Mouse (Mus musculus): Measurements from ENCODE around the gene Clk4.

Clk4 gene

GRCm38 (mm10) chr11:51261680-51262219 is at the start of gene Clk4:
Gene Clk4, plus strand, starts transcription at chr11:51261730.
- no peak for DNase-seq (ENCODE audit: low read depth, low spot score)
- Histone ChIP-seq H3K27me3 (ENCODE audit: control insufficient read depth, insufficient read depth, low read length, poor library complexity, severe bottlenecking) (no peaks in the 10 kb centered on the region), H3K36me3 (ENCODE audit: control insufficient read depth, insufficient read depth, low read length, poor library complexity, severe bottlenecking) (no peaks in the 10 kb centered on the region)

DNA sequence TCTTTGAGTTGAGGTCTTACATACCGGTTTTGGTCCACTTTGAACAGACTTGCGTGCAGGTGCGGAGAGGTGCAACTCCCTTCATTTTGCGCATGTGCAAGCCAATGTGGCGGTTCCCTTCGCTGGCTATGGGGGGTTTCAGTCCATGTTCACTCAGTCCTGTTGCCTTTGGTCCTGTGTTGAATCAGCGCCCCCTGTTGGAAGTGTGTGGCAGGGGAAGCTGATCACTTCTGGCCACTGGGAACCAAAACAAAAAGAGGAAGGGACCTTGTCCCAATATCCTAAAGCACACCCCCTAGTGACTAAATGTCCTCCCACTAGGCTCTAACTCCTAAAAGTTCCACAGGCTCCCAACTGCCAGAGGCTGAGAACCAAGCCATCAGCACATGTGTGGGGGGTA is 47.5 kb upstream of the Clk4 start:
- Histone ChIP-seq H3K36me3 (ENCODE audit: control insufficient read depth, insufficient read depth, low read length, poor library complexity, severe bottlenecking) (no peaks in the 10 kb centered on the region), H3K27me3 (ENCODE audit: control insufficient read depth, insufficient read depth, low read length, poor library complexity, severe bottlenecking) (no peaks in the 10 kb centered on the region)
- no peak for DNase-seq (ENCODE audit: low read depth, low spot score)

- H3K36me3 ChIP-seq (ENCODE audit: control insufficient read depth, insufficient read depth, low read length, poor library complexity, severe bottlenecking): no peaks in the 10 kb centered on the region
- no peak for DNase-seq (ENCODE audit: low read depth, low spot score)
Measured at GRCm38 (mm10) chr11:51219396-51219980, 42.0 kb upstream of the Clk4 start.

DNA sequence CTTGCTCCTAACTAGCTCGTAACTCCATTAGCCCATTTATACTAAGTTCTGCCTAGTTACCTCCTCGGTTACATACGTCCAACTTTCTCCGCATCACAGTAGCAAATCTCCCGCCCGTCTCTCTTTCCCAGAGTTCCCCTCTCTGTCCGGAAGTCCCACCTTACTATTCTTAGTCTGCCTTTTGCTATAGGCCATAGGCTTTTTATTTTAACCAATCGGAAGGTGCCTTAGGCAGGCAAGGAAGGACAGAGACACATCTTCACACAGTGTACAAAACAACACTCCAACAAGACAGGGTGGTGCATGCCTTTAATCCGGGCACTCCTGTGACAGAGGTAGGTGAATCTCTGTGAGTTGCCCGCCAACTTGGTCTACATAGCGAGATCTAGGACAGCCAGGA is 41.2 kb upstream of the Clk4 start, which contains the start of gene Gm12569:
Gene Gm12569 (plus strand): TSS at position 166 of the 400 bp plus-strand sequence.
- Histone ChIP-seq H3K36me3 (ENCODE audit: control insufficient read depth, insufficient read depth, low read length, poor library complexity, severe bottlenecking) (no peaks in the 10 kb centered on the region), H3K27me3 (ENCODE audit: control insufficient read depth, insufficient read depth, low read length, poor library complexity, severe bottlenecking) (no peaks in the 10 kb centered on the region)
- DNase-seq (ENCODE audit: low read depth, low spot score): no peak

More at GRCm38 (mm10) chr11:51219396-51219980, 42.0 kb upstream of the Clk4 start:
- no peaks in the 10 kb centered on the region for H3K27me3 ChIP-seq (ENCODE audit: control insufficient read depth, insufficient read depth, low read length, poor library complexity, severe bottlenecking)

DNA sequence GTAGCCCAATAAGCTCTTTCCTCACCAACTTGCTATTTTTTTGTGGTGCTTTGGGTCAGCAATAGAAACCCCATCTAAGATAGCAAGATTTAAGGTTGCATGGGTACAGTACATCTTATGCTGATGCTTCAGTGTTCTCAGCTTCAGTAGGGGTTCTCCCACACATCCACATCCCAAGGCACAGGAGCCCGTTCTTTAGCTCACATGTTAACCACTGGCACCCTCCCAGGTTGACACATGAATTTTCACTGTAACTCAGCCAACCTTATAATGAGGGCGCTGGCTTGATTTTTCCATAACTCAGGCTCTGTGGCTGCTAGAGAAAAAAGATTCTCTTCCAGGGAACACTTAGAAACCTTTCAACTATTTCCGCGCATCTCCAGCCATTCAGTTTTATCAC is 34.4 kb upstream of the Clk4 start:
- no peaks in the 10 kb centered on the region for H3K36me3 ChIP-seq (ENCODE audit: control insufficient read depth, insufficient read depth, low read length, poor library complexity, severe bottlenecking)
- H3K27me3 ChIP-seq (ENCODE audit: control insufficient read depth, insufficient read depth, low read length, poor library complexity, severe bottlenecking): no peaks in the 10 kb centered on the region
- DNase-seq (ENCODE audit: low read depth, low spot score): no peak

- Histone ChIP-seq H3K36me3 (ENCODE audit: control insufficient read depth, insufficient read depth, low read length, poor library complexity, severe bottlenecking) (no peaks in the 10 kb centered on the region), H3K27me3 (ENCODE audit: control insufficient read depth, insufficient read depth, low read length, poor library complexity, severe bottlenecking) (no peaks in the 10 kb centered on the region)
- DNase-seq (ENCODE audit: low read depth, low spot score): no peak
Measured at GRCm38 (mm10) chr11:51234626-51235025, 26.9 kb upstream of the Clk4 start.

- H3K27me3 ChIP-seq (ENCODE audit: control insufficient read depth, insufficient read depth, low read length, poor library complexity, severe bottlenecking): no peaks in the 10 kb centered on the region
- no peaks in the 10 kb centered on the region for H3K36me3 ChIP-seq (ENCODE audit: control insufficient read depth, insufficient read depth, low read length, poor library complexity, severe bottlenecking)
- peak; percentile 28 for DNase-seq (ENCODE audit: low read depth, low spot score)
Measured at GRCm38 (mm10) chr11:51242897-51243296, 18.6 kb upstream of the Clk4 start.

DNA sequence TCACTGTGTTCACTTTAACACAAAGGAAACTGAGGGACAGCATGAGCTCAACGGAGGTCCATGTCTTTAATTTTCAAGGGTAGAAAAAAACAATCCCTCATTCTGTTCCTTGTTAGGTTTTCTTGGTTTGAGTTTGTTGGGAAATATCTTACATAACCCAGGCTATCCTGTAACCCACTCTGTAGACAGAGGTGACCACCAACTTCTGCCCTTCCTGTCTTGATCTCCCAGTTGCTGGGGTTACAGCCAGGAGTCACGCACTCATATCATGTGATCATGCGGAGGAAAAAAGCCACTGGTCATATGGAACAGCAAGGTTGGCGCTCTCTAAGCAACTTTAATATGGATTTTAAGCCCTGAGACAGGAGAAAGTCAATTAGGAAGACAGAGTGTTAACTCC is 4.5 kb upstream of the Clk4 start:
- H3K36me3 ChIP-seq (ENCODE audit: control insufficient read depth, insufficient read depth, low read length, poor library complexity, severe bottlenecking): no peaks in the 10 kb centered on the region
- no peak for DNase-seq (ENCODE audit: low read depth, low spot score)
- H3K27me3 ChIP-seq (ENCODE audit: control insufficient read depth, insufficient read depth, low read length, poor library complexity, severe bottlenecking): no peaks in the 10 kb centered on the region

GRCm38 (mm10) chr11:51262342-51263285 is 1.1 kb downstream of the Clk4 start, which contains the start of gene BC049762:
Gene BC049762, minus strand, starts transcription at chr11:51263046.
- H3K27me3 ChIP-seq (ENCODE audit: control insufficient read depth, insufficient read depth, low read length, poor library complexity, severe bottlenecking): no peaks in the 10 kb centered on the region
- no peaks in the 10 kb centered on the region for H3K36me3 ChIP-seq (ENCODE audit: control insufficient read depth, insufficient read depth, low read length, poor library complexity, severe bottlenecking)
- DNase-seq (ENCODE audit: low read depth, low spot score): peak; percentile 100

DNA sequence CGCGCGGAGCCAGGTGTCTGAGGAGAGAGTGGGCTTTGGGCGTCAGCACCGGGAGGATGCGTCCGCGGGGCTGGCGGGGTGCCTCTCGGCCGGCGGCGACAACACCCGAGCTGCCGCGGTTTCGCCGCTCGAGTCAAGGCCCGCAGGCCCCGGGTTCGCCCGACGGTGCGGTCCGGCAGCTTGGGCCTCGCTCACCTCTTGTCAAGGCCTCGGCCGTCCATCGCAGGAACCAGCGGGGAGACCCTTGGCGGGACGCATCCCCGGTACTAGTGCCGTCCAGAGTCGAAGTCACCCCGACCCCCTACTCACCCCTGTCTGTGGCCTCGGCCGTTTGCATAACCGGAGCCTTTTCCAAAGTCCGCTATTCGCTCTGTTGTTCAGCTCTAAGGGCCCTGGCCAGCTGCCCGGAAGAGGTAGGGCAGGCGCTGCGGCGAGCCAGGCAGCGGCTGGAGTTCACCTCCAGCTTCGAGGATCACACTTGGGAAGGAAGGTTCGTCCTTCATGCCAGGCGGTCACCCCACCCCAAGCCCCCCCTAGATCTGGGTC is 1.8 kb downstream of the Clk4 start:
- H3K36me3 ChIP-seq (ENCODE audit: control insufficient read depth, insufficient read depth, low read length, poor library complexity, severe bottlenecking): no peaks in the 10 kb centered on the region
- no peak for DNase-seq (ENCODE audit: low read depth, low spot score)
- H3K27me3 ChIP-seq (ENCODE audit: control insufficient read depth, insufficient read depth, low read length, poor library complexity, severe bottlenecking): no peaks in the 10 kb centered on the region

DNA sequence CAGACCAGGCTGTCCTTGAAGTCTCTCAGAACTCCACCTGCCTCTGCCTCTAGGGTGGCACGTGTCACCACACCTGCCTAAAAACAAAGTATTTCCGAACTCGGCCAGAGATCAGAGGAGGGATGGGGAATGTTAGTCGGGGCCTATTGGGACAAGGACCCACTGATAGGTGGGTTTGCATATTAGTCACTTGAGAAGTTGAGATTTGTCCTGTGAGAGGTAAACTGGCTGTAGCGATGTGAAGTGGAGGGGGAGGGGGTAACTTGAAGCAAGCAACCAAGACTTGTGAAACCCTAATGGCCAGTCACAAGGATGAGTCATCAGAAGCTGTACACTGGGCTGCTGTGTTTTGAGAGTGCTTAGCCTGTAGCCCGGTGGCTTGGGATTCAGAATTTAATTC is 2.8 kb downstream of the Clk4 start:
- H3K27me3 ChIP-seq (ENCODE audit: control insufficient read depth, insufficient read depth, low read length, poor library complexity, severe bottlenecking): no peaks in the 10 kb centered on the region
- DNase-seq (ENCODE audit: low read depth, low spot score): peak; percentile 38
- no peaks in the 10 kb centered on the region for H3K36me3 ChIP-seq (ENCODE audit: control insufficient read depth, insufficient read depth, low read length, poor library complexity, severe bottlenecking)

DNA sequence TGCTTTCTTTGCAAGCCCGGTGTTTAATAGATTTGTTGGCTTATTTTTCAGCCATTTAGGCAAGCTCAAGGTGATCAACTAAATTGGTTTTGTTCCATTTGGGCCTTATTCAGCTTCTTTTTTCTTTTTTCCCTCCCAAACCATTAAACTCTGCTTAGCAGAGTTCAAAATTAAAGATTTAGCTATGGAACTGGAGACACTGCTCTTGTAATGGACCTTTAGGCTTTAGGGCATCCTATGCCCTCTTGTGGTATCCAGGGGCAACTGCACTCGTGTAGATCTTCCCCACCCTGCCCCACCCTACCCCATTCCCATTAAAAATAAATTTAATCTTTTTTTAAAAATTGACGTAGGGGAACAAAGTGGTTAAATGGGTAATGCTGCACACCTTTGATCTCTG is 3.8 kb downstream of the Clk4 start:
- peak; percentile 37 for DNase-seq (ENCODE audit: low read depth, low spot score)
- Histone ChIP-seq H3K27me3 (ENCODE audit: control insufficient read depth, insufficient read depth, low read length, poor library complexity, severe bottlenecking) (no peaks in the 10 kb centered on the region), H3K36me3 (ENCODE audit: control insufficient read depth, insufficient read depth, low read length, poor library complexity, severe bottlenecking) (no peaks in the 10 kb centered on the region)

GRCm38 (mm10) chr11:51274418-51274817 is 12.9 kb downstream of the Clk4 start:
- no peaks in the 10 kb centered on the region; the same call in 1 of the 2 replicates for H3K27me3 ChIP-seq (ENCODE audit: control insufficient read depth, insufficient read depth, low read length, poor library complexity, severe bottlenecking)
- no peak for DNase-seq (ENCODE audit: low read depth, low spot score)
- H3K36me3 ChIP-seq (ENCODE audit: control insufficient read depth, insufficient read depth, low read length, poor library complexity, severe bottlenecking): peaks cover 20% of the 10 kb centered on the region

DNA sequence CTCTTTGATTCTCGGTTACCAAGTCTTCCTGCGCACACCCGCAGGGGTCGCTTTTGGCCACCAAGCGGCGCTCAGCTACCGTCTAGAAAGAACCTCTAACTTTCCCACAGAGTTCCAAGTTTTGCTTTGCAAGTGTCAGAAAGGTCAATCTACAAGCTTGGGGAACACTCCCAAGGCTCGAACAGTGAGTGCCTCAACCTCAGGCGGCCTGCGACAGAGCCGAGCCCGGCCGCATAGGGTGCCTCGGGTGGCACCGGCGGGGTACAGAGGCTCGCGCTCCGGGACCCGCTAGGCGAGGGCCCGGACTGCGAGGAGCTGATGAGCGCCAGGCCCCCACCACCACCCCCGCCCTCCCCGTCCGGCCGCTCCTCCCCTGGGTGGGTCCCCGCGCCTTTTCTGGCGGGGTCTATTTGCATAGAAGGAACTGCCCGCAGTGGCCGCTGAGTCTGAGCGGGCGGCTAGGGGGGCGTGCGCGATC is 28.1 kb downstream of the Clk4 start, which contains the start of gene Col23a1:
Gene Col23a1 (plus strand): TSS at position 357 of the 478 bp plus-strand sequence.
- peak; percentile 58 for DNase-seq (ENCODE audit: low read depth, low spot score)
- Histone ChIP-seq H3K36me3 (ENCODE audit: control insufficient read depth, insufficient read depth, low read length, poor library complexity, severe bottlenecking) (no peaks in the 10 kb centered on the region; the same call in 1 of the 2 replicates), H3K27me3 (ENCODE audit: control insufficient read depth, insufficient read depth, low read length, poor library complexity, severe bottlenecking) (no peaks in the 10 kb centered on the region)
